Mouse (Mus musculus): ENCODE data around the gene Hhex.

Hhex gene

DNA sequence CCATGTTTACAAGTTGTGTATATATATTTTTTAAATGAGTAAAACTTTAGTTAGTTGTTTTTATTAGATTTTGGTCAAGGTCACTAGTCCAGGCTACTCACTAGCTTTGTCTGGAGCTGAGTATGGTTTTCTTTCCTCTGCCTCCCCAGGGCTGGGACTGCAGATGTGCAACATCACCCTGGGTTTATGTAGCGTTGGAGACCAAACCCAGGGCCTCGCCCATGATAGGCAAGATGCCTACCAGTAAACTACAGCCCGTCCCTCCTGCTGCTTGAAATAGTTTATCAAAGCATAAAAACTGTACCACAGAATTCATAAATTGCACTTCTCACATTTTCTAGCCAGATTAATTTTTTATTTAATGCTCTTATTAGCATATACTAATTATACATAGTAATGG lies 14.6 kb downstream of the Hhex start:
- no peak for DNase-seq (ENCODE audit: extremely low spot score, low spot score)

DNA sequence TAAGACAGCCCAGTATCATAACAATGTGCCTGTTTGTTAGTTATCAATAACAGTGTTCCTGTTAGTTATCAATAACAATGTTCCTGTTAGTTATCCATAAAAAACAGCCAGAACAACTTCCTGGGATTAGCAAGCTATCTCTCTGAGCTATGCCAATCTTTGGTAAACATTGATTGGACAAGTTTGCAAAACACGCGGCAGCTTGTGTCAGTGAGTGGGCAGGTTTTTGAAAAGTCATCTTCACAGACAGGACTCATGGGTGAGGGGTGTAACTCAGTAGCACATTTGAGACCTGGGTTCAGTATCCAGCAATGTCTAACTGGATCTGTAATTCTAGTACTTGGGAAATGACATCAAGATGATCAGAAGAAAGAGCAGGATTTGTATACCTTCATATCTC lies 20.9 kb downstream of the Hhex start:
- no peak for DNase-seq (ENCODE audit: extremely low spot score, low spot score)

DNA sequence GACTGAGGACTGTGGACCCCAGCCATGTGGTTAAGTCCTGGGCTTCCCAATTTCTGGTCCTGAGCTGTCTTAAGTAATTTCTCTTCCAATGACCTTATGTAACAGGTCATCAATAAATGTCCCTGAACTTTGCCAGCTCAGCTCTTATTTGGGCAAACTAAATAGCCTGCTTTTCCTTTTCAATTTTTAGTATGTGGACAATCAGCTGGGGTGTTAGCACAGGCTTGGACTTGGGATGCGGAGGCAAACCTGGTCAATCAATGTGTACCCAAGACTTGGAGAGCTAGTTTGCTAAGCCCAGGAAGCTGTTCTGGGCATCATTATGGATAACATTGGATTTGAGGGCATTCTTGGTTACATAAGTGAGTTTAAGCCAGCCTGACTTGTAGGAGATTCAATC lies 21.4 kb downstream of the Hhex start:
- no peak for DNase-seq (ENCODE audit: extremely low spot score, low spot score)

DNA sequence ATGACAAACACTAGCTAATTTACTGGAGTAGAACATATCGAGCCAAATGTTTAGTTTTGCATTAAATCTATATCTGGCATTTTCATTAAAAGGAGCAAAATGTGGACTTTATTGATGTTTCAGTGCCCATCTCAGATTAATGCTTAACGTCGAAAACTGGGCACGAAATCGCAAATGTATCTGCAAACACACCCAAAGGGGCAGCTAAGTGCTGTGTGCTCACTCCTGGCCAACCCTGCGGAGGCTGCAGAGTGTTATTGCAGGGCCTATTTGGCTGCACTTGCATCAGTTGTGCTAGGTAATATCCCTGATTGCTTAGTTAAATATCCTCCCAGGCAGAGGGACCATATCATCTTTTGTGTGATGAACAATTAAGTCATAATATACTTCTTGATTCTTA lies 23.4 kb downstream of the Hhex start:
- no peak for DNase-seq (ENCODE audit: extremely low spot score, low spot score)

DNA sequence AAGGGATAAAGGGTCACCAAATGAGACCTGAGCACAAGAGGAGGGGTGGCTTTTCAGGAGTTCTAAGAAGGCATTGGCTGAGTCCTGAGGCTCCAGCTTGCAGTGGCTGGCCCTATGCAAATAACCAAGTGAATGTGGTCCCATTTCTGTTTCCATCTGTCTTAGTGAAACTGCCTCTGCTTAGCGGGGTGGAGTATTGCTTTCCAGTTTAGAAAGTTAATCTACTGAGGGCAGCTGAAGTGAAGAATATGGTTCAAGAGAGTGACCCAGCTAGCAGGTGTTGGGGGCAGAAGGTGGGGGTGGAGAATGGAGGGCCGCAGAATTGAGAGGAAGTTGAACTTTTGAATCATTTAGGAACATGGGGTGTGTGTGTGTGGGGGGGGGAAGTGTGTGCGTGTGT lies 31.8 kb downstream of the Hhex start:
- DNase-seq (ENCODE audit: extremely low spot score, low spot score), result no peak

DNA sequence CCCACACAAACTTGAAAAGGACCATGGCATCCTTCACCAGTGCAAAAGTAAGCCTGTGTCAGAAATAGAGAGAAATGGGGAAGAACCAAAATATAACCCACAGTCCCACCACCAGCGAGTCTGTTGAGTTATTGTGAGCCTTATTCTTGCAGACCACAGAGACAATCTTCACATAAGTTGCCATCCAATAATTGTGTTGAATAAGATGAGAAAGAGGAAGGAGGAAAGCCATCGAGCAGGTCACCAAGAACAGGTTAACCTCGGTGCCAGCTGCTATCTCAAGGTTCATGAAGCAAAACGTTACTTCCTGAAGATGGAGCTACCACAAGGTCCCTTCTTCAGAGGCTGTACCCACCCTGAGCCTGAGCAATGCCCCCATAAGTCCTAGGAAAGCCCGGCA lies 32.4 kb downstream of the Hhex start:
- DNase-seq (ENCODE audit: extremely low spot score, low spot score), result no peak

DNA sequence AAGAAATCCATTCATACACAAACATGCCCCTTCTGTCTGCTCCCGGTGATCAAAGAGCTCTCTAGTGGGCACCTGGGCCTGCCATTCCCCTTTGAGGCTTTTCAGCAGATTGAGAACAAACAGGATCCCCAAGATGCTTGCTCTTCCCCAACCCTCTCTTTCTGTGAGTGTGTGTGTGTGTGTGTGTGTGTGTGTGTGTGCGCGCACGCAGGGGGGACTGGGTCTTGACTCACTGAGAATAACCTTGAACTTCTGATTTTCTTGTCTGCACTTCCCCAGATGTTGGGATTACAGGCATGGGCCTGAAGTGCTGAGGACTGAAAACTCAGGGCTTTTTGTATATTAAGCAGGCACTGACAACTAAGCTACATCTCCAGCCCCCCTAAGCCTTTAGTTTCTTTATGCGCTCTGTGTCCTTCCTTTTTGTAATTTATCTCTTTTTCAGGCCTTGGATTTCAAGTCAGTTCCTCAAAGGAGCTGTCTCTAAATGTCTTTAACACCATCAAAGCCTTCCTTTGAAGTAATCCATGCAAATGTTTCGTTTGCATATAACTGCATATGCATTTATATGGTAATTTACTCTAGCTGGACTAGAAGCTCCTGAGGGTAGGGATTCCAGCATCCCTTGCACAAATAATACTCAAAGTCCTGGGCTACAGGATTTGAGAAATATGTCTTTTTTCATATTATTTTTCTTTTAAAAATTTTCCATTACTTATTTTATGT lies 34.4 kb downstream of the Hhex start:
- no peak for DNase-seq (ENCODE audit: extremely low spot score, low spot score)

DNA sequence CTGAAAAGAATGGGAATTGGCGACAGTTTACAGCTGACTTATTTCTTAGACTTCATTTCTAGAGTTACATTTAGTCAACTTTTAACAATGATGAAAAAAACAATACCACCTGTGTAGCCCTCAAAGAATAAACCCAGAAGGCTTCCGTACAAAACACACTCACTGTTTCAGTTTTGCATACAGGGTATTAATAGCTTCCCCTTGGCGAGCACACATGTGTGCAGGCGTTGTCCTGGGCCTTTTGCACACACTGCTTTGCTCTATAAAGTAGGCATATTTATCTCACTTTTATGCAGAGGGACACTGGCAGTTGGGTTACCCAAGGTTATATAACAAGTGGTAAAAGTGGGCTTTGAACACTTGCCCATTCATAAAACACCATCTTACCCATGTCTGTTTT lies 37.1 kb downstream of the Hhex start:
- DNase-seq (ENCODE audit: extremely low spot score, low spot score), result no peak

DNA sequence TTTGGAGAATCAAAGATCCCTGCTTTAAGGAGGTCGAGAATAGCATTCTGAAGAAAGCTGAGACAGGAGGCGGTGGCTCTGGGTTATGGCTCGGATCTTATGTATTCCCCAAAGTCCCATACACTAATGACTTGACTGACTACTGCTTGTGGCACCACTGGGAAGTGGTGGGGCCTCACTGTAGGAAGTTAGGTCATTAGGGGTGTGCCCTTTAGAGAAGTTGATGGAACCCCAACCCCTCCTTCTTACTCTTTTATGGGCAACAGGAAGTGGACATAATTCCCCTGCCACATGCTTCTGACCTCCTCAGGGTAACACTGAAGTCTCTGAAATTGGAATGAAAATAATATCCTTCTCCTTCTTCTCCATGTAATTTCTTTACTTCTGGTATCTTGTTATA lies 38.0 kb downstream of the Hhex start:
- DNase-seq (ENCODE audit: extremely low spot score, low spot score), result no peak

DNA sequence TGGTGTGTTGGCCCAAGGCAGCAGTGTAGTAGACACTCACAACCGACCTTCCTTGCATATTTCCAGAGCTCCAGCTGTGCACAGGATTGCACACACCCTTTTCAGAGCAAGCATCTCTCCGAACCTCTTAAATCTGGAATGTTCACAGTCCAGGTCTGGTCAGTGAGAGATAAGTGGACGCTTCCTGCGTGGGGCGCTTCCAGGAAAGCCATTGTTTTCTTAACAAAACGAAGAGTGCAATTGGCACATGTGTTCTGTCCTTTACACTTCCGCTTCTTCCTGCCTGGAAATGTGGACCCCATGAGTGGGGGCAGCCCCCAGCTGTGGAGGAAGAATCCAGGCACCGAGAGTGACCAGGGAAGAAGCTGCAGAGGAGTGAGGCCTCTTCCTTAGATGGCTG lies 47.1 kb downstream of the Hhex start:
- no peak for DNase-seq (ENCODE audit: extremely low spot score, low spot score)

DNA sequence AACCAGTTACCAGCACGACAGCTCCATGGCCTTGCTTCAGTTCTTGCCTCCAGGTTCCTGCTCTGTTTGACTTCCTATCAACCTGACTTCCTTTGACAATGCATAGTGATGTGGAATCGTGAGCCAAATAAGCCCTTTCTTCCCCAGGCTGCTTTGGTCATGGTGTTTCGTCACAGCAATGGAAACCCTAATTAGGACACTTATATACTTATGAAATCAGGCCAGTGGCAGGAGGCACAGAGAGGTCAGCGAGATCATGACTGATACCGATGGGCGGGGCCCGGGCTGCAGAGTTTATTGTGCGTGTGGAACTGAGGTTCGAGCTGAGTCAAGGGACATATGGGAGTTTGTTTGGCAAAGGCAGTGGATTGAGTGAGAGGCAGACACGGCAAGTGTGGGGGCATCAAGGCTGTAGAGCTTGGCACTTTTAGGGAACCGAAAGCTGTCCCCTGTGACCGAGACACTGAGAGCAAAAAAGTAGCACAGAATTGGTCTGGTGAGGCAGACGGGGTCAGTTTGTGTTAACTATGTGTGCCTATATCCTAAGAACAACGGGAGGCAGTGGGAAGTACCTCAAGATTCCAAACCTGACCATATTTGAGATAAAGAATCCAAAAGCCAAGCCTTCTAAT lies 48.1 kb downstream of the Hhex start:
- DNase-seq (ENCODE audit: extremely low spot score, low spot score), result no peak

DNA sequence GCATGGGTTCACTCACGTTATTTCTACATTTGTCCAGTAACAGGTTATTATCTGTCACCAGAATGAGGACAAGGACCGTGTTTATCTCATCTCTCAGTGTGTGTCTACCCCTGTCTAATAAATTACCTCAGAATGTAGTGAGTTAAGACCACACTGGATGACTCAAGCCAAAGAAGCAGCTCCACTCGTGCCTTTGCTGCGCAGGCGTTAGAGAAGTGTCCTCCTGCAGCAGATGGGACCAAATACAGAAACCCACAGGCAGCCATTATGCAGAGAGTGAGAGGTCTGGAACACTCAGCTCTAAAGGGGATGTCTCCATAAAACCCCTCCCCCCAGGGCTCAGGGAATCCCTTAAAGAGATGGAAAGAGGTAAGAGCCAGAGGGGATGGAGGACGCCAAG lies 50.2 kb downstream of the Hhex start:
- no peak for DNase-seq (ENCODE audit: extremely low spot score, low spot score)

DNA sequence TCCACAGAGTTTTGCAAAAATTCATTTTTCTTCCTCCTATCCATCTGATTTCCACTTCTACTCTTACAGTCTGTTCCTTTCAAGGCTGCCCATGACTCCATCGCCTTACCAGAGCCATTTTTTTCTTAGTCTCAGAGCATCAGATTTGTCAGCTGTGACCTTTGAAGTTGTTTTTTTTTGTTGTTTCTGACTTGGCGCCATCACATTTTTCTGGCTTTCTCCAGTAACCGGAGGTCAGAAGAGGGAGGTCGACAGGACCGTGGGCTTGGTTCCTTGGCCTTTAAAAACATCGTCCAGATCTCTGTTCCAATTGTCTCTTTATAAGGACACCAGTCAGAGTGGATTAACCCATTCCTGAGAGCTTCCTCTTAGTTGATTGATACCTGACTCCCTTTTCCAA lies 52.2 kb downstream of the Hhex start:
- DNase-seq (ENCODE audit: extremely low spot score, low spot score), result no peak

DNA sequence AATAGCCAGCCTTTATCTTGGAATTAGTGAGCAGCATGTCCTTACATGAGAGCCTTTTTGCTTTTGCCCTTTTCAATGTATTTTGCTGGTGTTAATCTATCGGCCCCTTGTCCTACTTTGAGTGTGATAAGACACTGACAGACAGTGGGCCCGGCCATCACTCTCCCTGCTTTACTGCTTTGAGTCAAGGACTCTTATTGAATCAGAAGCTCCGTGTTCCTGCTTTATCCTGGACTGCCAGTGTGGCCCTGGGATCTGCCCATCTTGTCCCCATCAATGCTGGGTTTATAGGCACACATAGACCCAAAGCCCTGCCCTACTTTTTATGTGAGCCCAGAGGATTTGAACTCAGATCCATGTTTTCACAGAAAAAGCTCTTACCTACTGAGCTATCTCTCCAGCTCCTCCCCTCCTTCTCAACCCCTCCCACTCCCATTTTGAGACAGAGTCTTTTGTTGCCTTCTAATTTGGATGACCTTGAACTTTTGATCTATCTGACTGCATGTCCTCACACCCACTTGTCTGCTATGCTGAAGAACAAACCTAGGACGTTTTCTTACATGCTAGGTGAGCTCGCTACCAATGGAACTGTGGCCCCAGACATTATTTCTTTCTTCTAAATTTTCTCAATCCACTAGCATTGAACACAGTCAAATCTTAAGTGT lies 53.3 kb downstream of the Hhex start:
- no peak for DNase-seq (ENCODE audit: extremely low spot score, low spot score)

DNA sequence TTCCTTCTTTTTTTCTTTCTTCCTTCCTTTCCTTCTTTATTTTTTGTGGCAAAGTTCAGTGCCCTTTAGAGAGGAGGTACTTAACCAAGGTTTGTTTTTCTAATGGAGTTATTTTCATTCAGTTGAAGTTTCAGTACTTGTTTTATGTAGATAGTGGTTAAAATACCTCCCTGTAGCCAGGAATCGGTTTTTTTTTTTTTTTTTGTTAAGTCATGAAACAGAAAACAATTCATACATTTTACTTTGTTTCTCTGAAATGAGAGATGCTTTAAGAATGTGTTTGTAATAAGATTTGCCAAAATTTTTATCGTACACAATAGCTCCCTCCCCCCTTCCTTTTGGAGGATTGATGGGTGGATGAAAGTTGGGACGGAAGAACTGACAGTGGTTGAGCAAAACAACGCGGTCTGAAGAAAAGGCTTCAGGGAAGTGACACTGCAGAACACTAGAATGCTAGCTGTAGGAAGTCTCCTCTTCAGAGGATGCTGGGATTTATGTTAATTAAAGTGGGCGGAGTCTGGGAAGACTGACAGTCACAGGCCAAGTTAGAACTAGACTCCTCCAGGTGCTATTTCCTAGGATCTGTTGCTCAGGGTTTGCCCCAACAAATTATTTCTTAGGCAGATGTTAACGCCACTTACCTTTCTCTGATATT lies 54.1 kb downstream of the Hhex start:
- no peak for DNase-seq (ENCODE audit: extremely low spot score, low spot score)
